Mouse (Mus musculus): ENCODE measurements around the gene Atp5s.

DNA sequence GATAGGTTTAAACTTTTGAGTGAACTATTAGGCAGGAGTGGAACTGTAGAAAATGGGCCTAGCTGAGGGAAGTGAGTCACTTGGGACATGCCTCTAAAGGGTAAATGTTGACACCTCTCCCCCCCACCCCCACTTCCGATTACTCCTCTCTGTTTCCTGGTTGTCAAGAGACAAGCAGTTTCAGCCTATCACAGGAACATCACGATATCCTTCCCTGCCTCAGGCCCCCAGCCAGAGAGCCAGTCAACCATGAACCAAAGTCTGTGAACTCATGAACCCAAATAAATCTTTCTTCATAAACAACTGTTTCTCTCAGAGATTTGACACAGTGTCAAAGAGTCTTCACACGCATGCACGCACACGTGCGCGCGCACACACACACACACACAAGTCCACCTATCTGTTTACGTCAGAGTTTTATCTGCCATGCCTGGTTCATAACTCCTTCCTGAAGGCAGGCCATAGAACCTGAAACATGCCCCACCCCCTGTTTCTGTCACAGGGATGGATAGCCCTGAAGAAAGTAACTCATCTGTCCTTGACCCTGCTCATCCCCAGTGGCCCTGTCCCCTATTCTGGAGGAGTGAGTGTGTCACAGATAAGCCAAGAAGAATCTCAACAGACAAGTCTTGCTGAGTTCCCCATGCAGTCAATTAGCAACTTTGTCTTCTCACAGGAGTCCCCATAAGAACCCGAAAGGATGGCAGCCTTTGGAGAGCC, 41.6 kb downstream of the Atp5s start:
- TF ChIP-seq POLR2A (IDR thresholded peaks at IDR 0.05; ENCODE audit: low read depth, low read length), result no peak
- TF ChIP-seq CTCF (IDR thresholded peaks at IDR 0.05; ENCODE audit: borderline replicate concordance, insufficient read depth, low read length), result no peak

Data from embryonic fibroblast, embryonic 13.5 days (primary cell).